Mouse (Mus musculus): ENCODE results near the gene Abca7. TPM values are rescaled to one million over a fixed set of nuclear protein-coding genes. Genes with fewer than 3 reads are reported as not detected.

The Abca7 gene
- total and polyA plus RNA-seq, 3 experiments, result 12.1 to 35.9 (median 21.6) TPM

GRCm38 (mm10) chr10:80003374-80004232, 7.3 kb downstream of the Abca7 start:
- Histone ChIP-seq H3K9me3 (replicated peaks) (peaks cover under 1% of the 10 kb centered on the region; the same call in 1 of the 2 replicates), H3K4me3 (ENCODE audit: low read depth, low read length) (no peak overlapping the region; the same call in 1 of the 2 replicates), H3K36me3 (replicated peaks) (peaks cover 100% of the 10 kb centered on the region), H3K4me1 (ENCODE audit: insufficient read depth, low read depth, low read length) (peaks cover 42% of the 10 kb centered on the region), H3K27me3 (ENCODE audit: insufficient read depth, low read length) (no peaks in the 10 kb centered on the region)
- DNase-seq (ENCODE audit: low spot score) (no peak), ATAC-seq (ENCODE audit: extremely low read depth, insufficient number of reproducible peaks, low FRiP score, poor library complexity, severe bottlenecking) (no peak; the same call in 1 of the 2 replicates)
- TF ChIP-seq TAL1 (conservative IDR thresholded peaks at IDR 0.05; ENCODE audit: low read depth, low read length), result no peak

- Histone ChIP-seq H3K9me3 (replicated peaks) (peaks cover 5% of the 10 kb centered on the region; the same call in 1 of the 2 replicates), H3K4me3 (ENCODE audit: low read depth, low read length) (no peak overlapping the region), H3K27me3 (ENCODE audit: insufficient read depth, low read length) (no peaks in the 10 kb centered on the region), H3K36me3 (replicated peaks) (peaks cover 100% of the 10 kb centered on the region), H3K4me1 (ENCODE audit: insufficient read depth, low read depth, low read length) (peaks cover 38% of the 10 kb centered on the region)
- ATAC-seq (ENCODE audit: extremely low read depth, insufficient number of reproducible peaks, low FRiP score, poor library complexity, severe bottlenecking) (no peak), DNase-seq (ENCODE audit: low spot score) (no peak)
- TF ChIP-seq GATA2 (IDR thresholded peaks at IDR 0.05; ENCODE audit: borderline replicate concordance, low read depth, low read length) (no peak), POLR2AphosphoS5 (IDR thresholded peaks at IDR 0.05; ENCODE audit: insufficient replicate concordance, low read depth, low read length) (no peak), TAL1 (conservative IDR thresholded peaks at IDR 0.05; ENCODE audit: low read depth, low read length) (no peak), CTCF (IDR thresholded peaks at IDR 0.05; ENCODE audit: low read depth, low read length) (no peak), GATA1 (IDR thresholded peaks at IDR 0.05; ENCODE audit: borderline replicate concordance, low read length) (no peak)
Observed at GRCm38 (mm10) chr10:80004233-80004705, 8.0 kb downstream of the Abca7 start.

GRCm38 (mm10) chr10:80011740-80012139, 15.4 kb downstream of the Abca7 start:
- Histone ChIP-seq H3K4me3 (ENCODE audit: low read depth, low read length) (no peak overlapping the region), H3K27me3 (ENCODE audit: insufficient read depth, low read length) (no peaks in the 10 kb centered on the region), H3K4me1 (ENCODE audit: insufficient read depth, low read depth, low read length) (peaks cover 30% of the 10 kb centered on the region), H3K9me3 (replicated peaks) (peaks cover 27% of the 10 kb centered on the region), H3K36me3 (replicated peaks) (peaks cover 96% of the 10 kb centered on the region)
- ATAC-seq (ENCODE audit: extremely low read depth, insufficient number of reproducible peaks, low FRiP score, poor library complexity, severe bottlenecking) (no peak), DNase-seq (ENCODE audit: low spot score) (no peak)
- no peak for TF ChIP-seq GATA2 (IDR thresholded peaks at IDR 0.05; ENCODE audit: borderline replicate concordance, low read depth, low read length)
- TF ChIP-seq CTCF (IDR thresholded peaks at IDR 0.05; ENCODE audit: low read depth, low read length), result no peak
- no peak for TF ChIP-seq GATA1 (IDR thresholded peaks at IDR 0.05; ENCODE audit: borderline replicate concordance, low read length)
- TF ChIP-seq TAL1 (conservative IDR thresholded peaks at IDR 0.05; ENCODE audit: low read depth, low read length), result no peak
- no peak for TF ChIP-seq POLR2AphosphoS5 (IDR thresholded peaks at IDR 0.05; ENCODE audit: insufficient replicate concordance, low read depth, low read length)

GRCm38 (mm10) chr10:80013609-80014008, 17.3 kb downstream of the Abca7 start:
- Histone ChIP-seq H3K4me3 (ENCODE audit: low read depth, low read length) (no peak overlapping the region), H3K27me3 (ENCODE audit: insufficient read depth, low read length) (no peaks in the 10 kb centered on the region), H3K9me3 (replicated peaks) (peaks cover 26% of the 10 kb centered on the region), H3K4me1 (ENCODE audit: insufficient read depth, low read depth, low read length) (peaks cover 42% of the 10 kb centered on the region), H3K36me3 (replicated peaks) (peaks cover 84% of the 10 kb centered on the region)
- no peak for TF ChIP-seq GATA2 (IDR thresholded peaks at IDR 0.05; ENCODE audit: borderline replicate concordance, low read depth, low read length)
- TF ChIP-seq TAL1 (conservative IDR thresholded peaks at IDR 0.05; ENCODE audit: low read depth, low read length), result no peak
- no peak for TF ChIP-seq CTCF (IDR thresholded peaks at IDR 0.05; ENCODE audit: low read depth, low read length)
- ATAC-seq (ENCODE audit: extremely low read depth, insufficient number of reproducible peaks, low FRiP score, poor library complexity, severe bottlenecking), result no peak
- DNase-seq (ENCODE audit: low spot score), result no peak

GRCm38 (mm10) chr10:80014484-80015290, 18.4 kb downstream of the Abca7 start:
- Histone ChIP-seq H3K4me1 (ENCODE audit: insufficient read depth, low read depth, low read length) (peaks cover 53% of the 10 kb centered on the region), H3K9me3 (replicated peaks) (peaks cover 20% of the 10 kb centered on the region), H3K4me3 (ENCODE audit: low read depth, low read length) (peak overlapping the region; percentile 5; the same call in 1 of the 2 replicates), H3K27me3 (ENCODE audit: insufficient read depth, low read length) (no peaks in the 10 kb centered on the region), H3K36me3 (replicated peaks) (peaks cover 84% of the 10 kb centered on the region)
- TF ChIP-seq TAL1 (conservative IDR thresholded peaks at IDR 0.05; ENCODE audit: low read depth, low read length) (no peak), GATA2 (IDR thresholded peaks at IDR 0.05; ENCODE audit: borderline replicate concordance, low read depth, low read length) (no peak), GATA1 (IDR thresholded peaks at IDR 0.05; ENCODE audit: borderline replicate concordance, low read length) (no peak), POLR2AphosphoS5 (IDR thresholded peaks at IDR 0.05; ENCODE audit: insufficient replicate concordance, low read depth, low read length) (no peak), CTCF (IDR thresholded peaks at IDR 0.05; ENCODE audit: low read depth, low read length) (no peak)
- no peak for DNase-seq (ENCODE audit: low spot score)
- no peak for ATAC-seq (ENCODE audit: extremely low read depth, insufficient number of reproducible peaks, low FRiP score, poor library complexity, severe bottlenecking)

- TF ChIP-seq GATA1 (IDR thresholded peaks at IDR 0.05; ENCODE audit: borderline replicate concordance, low read length), result no peak
- TF ChIP-seq CTCF (IDR thresholded peaks at IDR 0.05; ENCODE audit: low read depth, low read length), result no peak
- no peak for TF ChIP-seq GATA2 (IDR thresholded peaks at IDR 0.05; ENCODE audit: borderline replicate concordance, low read depth, low read length)
- no peak for TF ChIP-seq POLR2AphosphoS5 (IDR thresholded peaks at IDR 0.05; ENCODE audit: insufficient replicate concordance, low read depth, low read length)
- TF ChIP-seq TAL1 (conservative IDR thresholded peaks at IDR 0.05; ENCODE audit: low read depth, low read length), result no peak
- no peaks in the 10 kb centered on the region for H3K27me3 ChIP-seq (ENCODE audit: insufficient read depth, low read length)
- no peak overlapping the region for H3K4me3 ChIP-seq (ENCODE audit: low read depth, low read length)
- H3K36me3 ChIP-seq (replicated peaks), result peaks cover 84% of the 10 kb centered on the region
- ATAC-seq (ENCODE audit: extremely low read depth, insufficient number of reproducible peaks, low FRiP score, poor library complexity, severe bottlenecking), result no peak
- DNase-seq (ENCODE audit: low spot score), result no peak
- peaks cover 62% of the 10 kb centered on the region for H3K4me1 ChIP-seq (ENCODE audit: insufficient read depth, low read depth, low read length)
- H3K9me3 ChIP-seq (replicated peaks), result peaks cover 11% of the 10 kb centered on the region
Observed at GRCm38 (mm10) chr10:80015583-80015982, 19.3 kb downstream of the Abca7 start.

All from G1E (cell line).